Mouse (Mus musculus) embryonic fibroblast, embryonic 13.5 days (primary cell): ENCODE results near the gene Gm11549.
A peak's percentile ranks its signal among the peaks of the same experiment; 100 is the strongest.

Source experiments
- CTCF ChIP-seq: IDR thresholded peaks from 2 replicates; pipeline ENCODE4 v1.5.1; 2011; ENCODE audit warnings: mild to moderate bottlenecking, control low read depth, low read length, moderate library complexity, borderline replicate concordance; ENCODE audit not compliant: insufficient read depth
- POLR2A ChIP-seq: IDR thresholded peaks from 2 replicates; pipeline ENCODE4 v1.6.1; 2011; ENCODE audit warnings: low read depth, mild to moderate bottlenecking, control low read depth, low read length, moderate library complexity

DNA sequence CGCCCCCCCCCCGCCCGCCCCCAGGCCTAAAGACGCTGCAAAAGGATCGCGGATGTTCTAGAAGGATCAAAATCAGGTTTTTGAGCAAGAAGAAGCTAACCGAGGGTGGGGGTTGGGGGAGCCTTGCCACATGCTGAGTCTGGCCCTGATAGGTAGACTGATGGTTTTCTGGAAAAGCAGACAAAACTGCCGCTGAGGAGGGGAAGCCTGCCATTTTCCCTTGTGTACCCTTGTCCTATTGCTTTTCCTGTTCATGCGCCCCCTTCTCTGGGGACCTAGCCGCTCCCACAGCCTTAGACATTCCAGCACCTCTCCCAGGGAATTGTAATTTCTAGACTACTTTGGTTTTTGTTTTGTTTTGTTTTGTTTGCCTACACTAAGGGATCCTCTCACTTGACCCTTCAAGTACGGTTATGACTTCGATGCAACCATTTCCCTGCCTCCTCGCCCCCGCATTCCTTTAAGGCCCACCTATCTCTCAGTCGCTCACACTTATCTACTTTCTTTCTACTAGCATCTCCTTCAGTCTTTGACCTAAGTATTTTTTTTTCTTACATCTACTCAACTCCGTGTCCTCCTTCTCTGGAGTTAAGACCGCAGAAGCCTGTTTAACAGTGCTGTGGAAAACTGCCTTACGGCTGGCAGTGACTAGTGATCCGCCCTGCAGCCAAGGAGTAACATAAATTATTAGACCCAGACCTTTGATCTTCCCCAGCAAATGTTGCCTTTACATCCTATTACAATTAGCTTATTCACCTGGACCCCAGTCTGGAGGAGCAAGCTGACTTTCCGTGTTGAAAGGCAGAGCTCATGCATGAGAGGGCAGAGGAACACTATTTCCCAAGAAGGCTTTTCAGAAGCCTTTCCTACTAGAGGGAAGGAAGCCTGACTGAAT lies 45.1 kb downstream of the Gm11549 start:
- TF ChIP-seq CTCF (no peak), POLR2A (peak; percentile 34; the same call in 1 of the 2 replicates)
